In genomic region chr15:95882436-95882835, GRCm38 (mm10) we compare ENCODE assay signal across 21 mouse cellular contexts.
DNase-seq lines count a peak whose midpoint lies in the region; ATAC-seq lines count a peak whose summit lies in the region.
"Had no signal": no experiment of that assay in that cellular context is flagged by ENCODE, and none has a peak within 500 bp of the region (broad histone marks: within the 10 kb centered on the region; RNA-seq: fewer than 3 reads in every experiment).

No protein-coding gene starts in this region.

- H3K9ac ChIP-seq in midbrain, embryonic 11.5 days (ENCODE audit: low read length): no peak overlapping the region
- H3K9ac ChIP-seq in midbrain, embryonic 15.5 days: no peak overlapping the region
- H3K9ac ChIP-seq in liver, embryonic 16.5 days (ENCODE audit: low read depth, low read length): no peak overlapping the region
- H3K9ac ChIP-seq: forebrain, embryonic 15.5 days; hindbrain, embryonic 13.5 days had no signal

- H3K4me2 ChIP-seq in midbrain, embryonic 11.5 days: no peak overlapping the region
- no peak overlapping the region for H3K4me2 ChIP-seq in midbrain, embryonic 15.5 days
- peak overlapping the region; percentile 56 for H3K4me2 ChIP-seq in liver, embryonic 16.5 days (ENCODE audit: low read depth, low read length)
- H3K4me2 ChIP-seq: forebrain, embryonic 15.5 days; hindbrain, embryonic 13.5 days had no signal

- H3K27ac ChIP-seq in midbrain, embryonic 11.5 days (ENCODE audit: low read depth, low read length): no peak overlapping the region
- no peak overlapping the region for H3K27ac ChIP-seq in midbrain, embryonic 15.5 days
- peak overlapping the region; percentile 99 for H3K27ac ChIP-seq in liver, embryonic 16.5 days (ENCODE audit: low read length)
- H3K27ac ChIP-seq: embryonic facial prominence, embryonic 10.5 days; forebrain, embryonic 15.5 days; hindbrain, embryonic 13.5 days; hindbrain, postnatal 0 days had no signal

- peak overlapping the region; percentile 63 for H3K4me3 ChIP-seq in erythroblast, embryonic 14.5 days (replicated peaks)
- H3K4me3 ChIP-seq in midbrain, embryonic 11.5 days (ENCODE audit: low read depth, low read length): no peak overlapping the region
- no peak overlapping the region for H3K4me3 ChIP-seq in midbrain, embryonic 15.5 days
- H3K4me3 ChIP-seq in liver, embryonic 16.5 days (ENCODE audit: low read depth, low read length): no peak overlapping the region
- H3K4me3 ChIP-seq: embryonic facial prominence, embryonic 10.5 days; forebrain, embryonic 15.5 days; heart, embryonic 10.5 days; hindbrain, embryonic 13.5 days had no signal

- no peak for ATAC-seq in erythroblast, adult 5-6 weeks (replicated peaks; ENCODE audit: low FRiP score, poor library complexity, severe bottlenecking)
- ATAC-seq in midbrain, embryonic 11.5 days (ENCODE audit: low FRiP score): no peak
- no peak for ATAC-seq in midbrain, embryonic 15.5 days (replicated peaks)
- no peak for ATAC-seq in liver, embryonic 16.5 days (ENCODE audit: low read depth)
- ATAC-seq: CD4-positive, CD25-positive, alpha-beta regulatory T cell, adult 4 months; forebrain, embryonic 15.5 days; hindbrain, postnatal 0 days had no signal

- no peaks in the 10 kb centered on the region for H3K9me3 ChIP-seq in erythroblast, embryonic 14.5 days (ENCODE audit: control insufficient read depth, low read length)
- H3K9me3 ChIP-seq in midbrain, embryonic 11.5 days (ENCODE audit: control insufficient read depth, low read length): no peaks in the 10 kb centered on the region
- H3K9me3 ChIP-seq in midbrain, embryonic 15.5 days: no peaks in the 10 kb centered on the region
- no peaks in the 10 kb centered on the region for H3K9me3 ChIP-seq in liver, embryonic 16.5 days (replicated peaks; ENCODE audit: control insufficient read depth, low read length)
- H3K9me3 ChIP-seq: embryonic facial prominence, embryonic 10.5 days; forebrain, embryonic 15.5 days; heart, embryonic 10.5 days; hindbrain, embryonic 13.5 days had no signal

- WGBS in midbrain, embryonic 11.5 days: 93% methylated on average over 4 of the region's 4 CpGs
- 90% methylated on average over 4 of the region's 4 CpGs for WGBS in midbrain, embryonic 15.5 days
- WGBS in liver, embryonic 16.5 days (ENCODE audit: insufficient replicate concordance): 78% methylated on average over 4 of the region's 4 CpGs

- peaks cover 8% of the 10 kb centered on the region for H3K36me3 ChIP-seq in erythroblast, embryonic 14.5 days (ENCODE audit: control insufficient read depth)
- H3K36me3 ChIP-seq in midbrain, embryonic 11.5 days (ENCODE audit: control insufficient read depth, insufficient read depth, low read length): no peaks in the 10 kb centered on the region
- no peaks in the 10 kb centered on the region for H3K36me3 ChIP-seq in midbrain, embryonic 15.5 days (replicated peaks)
- H3K36me3 ChIP-seq in liver, embryonic 16.5 days (ENCODE audit: control insufficient read depth, insufficient read depth): no peaks in the 10 kb centered on the region
- H3K36me3 ChIP-seq: embryonic facial prominence, embryonic 10.5 days; forebrain, embryonic 15.5 days; G1E; hindbrain, embryonic 13.5 days had no signal

- peaks cover 75% of the 10 kb centered on the region for H3K4me1 ChIP-seq in erythroblast, embryonic 14.5 days (ENCODE audit: control insufficient read depth)
- H3K4me1 ChIP-seq in midbrain, embryonic 11.5 days (ENCODE audit: control insufficient read depth, insufficient read depth, low read length): peaks cover 11% of the 10 kb centered on the region; the same call in 1 of the 2 replicates
- peaks cover 12% of the 10 kb centered on the region for H3K4me1 ChIP-seq in midbrain, embryonic 15.5 days
- peaks cover 61% of the 10 kb centered on the region for H3K4me1 ChIP-seq in liver, embryonic 16.5 days (ENCODE audit: control insufficient read depth, low read depth, low read length)

- peak; percentile 2 for DNase-seq in midbrain, embryonic 11.5 days (ENCODE audit: low spot score, missing footprints)
- no peak for DNase-seq in c-Kit-positive CD71-positive TER-119-positive erythroid progenitor cells, embryonic 14.5 days (ENCODE audit: low spot score)
- DNase-seq in ovary, adult 18-20 months (ENCODE audit: low spot score): no peak
- DNase-seq: adrenal gland, postnatal 14 days; B cell, adult 2 months; cerebellum, adult 2 months; cerebellum, postnatal 10 days; gastrocnemius, postnatal 36 days; heart, adult 18-20 months; heart, postnatal 10 days had no signal

- no peaks in the 10 kb centered on the region for H3K27me3 ChIP-seq in erythroblast, embryonic 14.5 days (ENCODE audit: control insufficient read depth)
- no peaks in the 10 kb centered on the region for H3K27me3 ChIP-seq in midbrain, embryonic 11.5 days (ENCODE audit: control insufficient read depth, insufficient read depth, low read length)
- H3K27me3 ChIP-seq in midbrain, embryonic 15.5 days (replicated peaks): no peaks in the 10 kb centered on the region
- H3K27me3 ChIP-seq in liver, embryonic 16.5 days (ENCODE audit: control insufficient read depth, insufficient read depth, low read depth, low read length): no peaks in the 10 kb centered on the region
- H3K27me3 ChIP-seq: forebrain, embryonic 15.5 days; hindbrain, embryonic 13.5 days had no signal
